Mouse (Mus musculus): Measurements from ENCODE around the gene Npb.
"Not testable (repeated sequence)": the region's sequence is repeated elsewhere in the genome, so short reads cannot be mapped to it uniquely, and the experiment has no call there.

Npb gene

GRCm38 (mm10) chr11:120579316-120580107, 28.8 kb upstream of the Npb start:
- peak; percentile 92 for DNase-seq (ENCODE audit: low spot score)

- no peak for DNase-seq (ENCODE audit: low spot score)
Observed at GRCm38 (mm10) chr11:120580190-120580589, 28.1 kb upstream of the Npb start.

GRCm38 (mm10) chr11:120580871-120581331, 27.4 kb upstream of the Npb start:
- DNase-seq (ENCODE audit: low spot score): peak; percentile 47

- DNase-seq (ENCODE audit: low spot score): peak; percentile 88
Observed at GRCm38 (mm10) chr11:120581490-120582267, 26.6 kb upstream of the Npb start, which contains the start of gene Arhgdia. Gene Arhgdia, minus strand, starts transcription at chr11:120581624.

- peak; percentile 63 for DNase-seq (ENCODE audit: low spot score)
Observed at GRCm38 (mm10) chr11:120582268-120582981, 25.9 kb upstream of the Npb start.

GRCm38 (mm10) chr11:120582982-120583293, 25.3 kb upstream of the Npb start:
- DNase-seq (ENCODE audit: low spot score): not testable (repeated sequence)

GRCm38 (mm10) chr11:120583937-120584336, 24.3 kb upstream of the Npb start:
- DNase-seq (ENCODE audit: low spot score): no peak

GRCm38 (mm10) chr11:120588531-120588930, 19.7 kb upstream of the Npb start:
- DNase-seq (ENCODE audit: low spot score): no peak

GRCm38 (mm10) chr11:120597240-120598235, 10.7 kb upstream of the Npb start:
- peak; percentile 34 for DNase-seq (ENCODE audit: low spot score)

GRCm38 (mm10) chr11:120598283-120598989, 9.8 kb upstream of the Npb start, which contains the start of the genes Alyref and Anapc11:
Gene Alyref, minus strand, starts transcription at chr11:120598365.
Gene Anapc11, plus strand, starts transcription at chr11:120598421.
- DNase-seq (ENCODE audit: low spot score): peak; percentile 97

GRCm38 (mm10) chr11:120598990-120599549, 9.2 kb upstream of the Npb start:
- peak; percentile 22 for DNase-seq (ENCODE audit: low spot score)

GRCm38 (mm10) chr11:120600716-120601115, 7.6 kb upstream of the Npb start:
- no peak for DNase-seq (ENCODE audit: low spot score)

GRCm38 (mm10) chr11:120603545-120603944, 4.7 kb upstream of the Npb start:
- no peak for DNase-seq (ENCODE audit: low spot score)

GRCm38 (mm10) chr11:120605667-120606066, 2.6 kb upstream of the Npb start:
- DNase-seq (ENCODE audit: low spot score): no peak

- no peak for DNase-seq (ENCODE audit: low spot score)
Observed at GRCm38 (mm10) chr11:120606764-120607163, 1.5 kb upstream of the Npb start.

GRCm38 (mm10) chr11:120609250-120609649, 973 bp downstream of the Npb start:
- peak; percentile 19 for DNase-seq (ENCODE audit: low spot score)

- DNase-seq (ENCODE audit: low spot score): no peak
Observed at GRCm38 (mm10) chr11:120610477-120611046, 2.3 kb downstream of the Npb start.

GRCm38 (mm10) chr11:120612763-120613162, 4.5 kb downstream of the Npb start:
- peak; percentile 74 for DNase-seq (ENCODE audit: low spot score)

- no peak for DNase-seq (ENCODE audit: low spot score)
Observed at GRCm38 (mm10) chr11:120613481-120613972, 5.2 kb downstream of the Npb start.
